Mouse (Mus musculus) MEL (cell line): ENCODE results near the gene Secisbp2l. TPM values are rescaled to one million over a fixed set of nuclear protein-coding genes. Genes with fewer than 3 reads are reported as not detected.

ENCODE experiments used
- DNase-seq: peaks from one replicate; pipeline ENCODE4 v3.0.0; 2011; ENCODE audit warnings: low read depth, low spot score
- H3K27ac ChIP-seq: 2 replicates; pipeline ENCODE4 v1.5.1; 2012; ENCODE audit warnings: low read depth, mild to moderate bottlenecking, control low read depth, low read length, moderate library complexity; ENCODE audit not compliant: control insufficient read depth
- H3K27me3 ChIP-seq, 2 experiments: fragments of 150-350 bp in 1 of 2; sonication (generic) in 1 of 2; 2 replicates each; pipeline ENCODE4 v1.6.1; 2012; ENCODE audit warnings: low read length in 2 of 2, mild to moderate bottlenecking in 2 of 2, improper control_type of control experiment in 1 of 2, moderate library complexity in 1 of 2; ENCODE audit not compliant: insufficient read depth in 2 of 2, control insufficient read depth in 1 of 2
- H3K36me3 ChIP-seq, 2 experiments: 2 replicates each; pipeline ENCODE4 v1.6.1; 2012 to 2014; ENCODE audit warnings: low read length in 2 of 2, improper control_type of control experiment in 1 of 2, inconsistent platforms in 1 of 2, mild to moderate bottlenecking in 1 of 2; ENCODE audit not compliant: insufficient read depth in 2 of 2, control insufficient read depth in 1 of 2
- H3K4me1 ChIP-seq, 2 experiments: fragments of 150-350 bp in 1 of 2; sonication (generic) in 1 of 2; 2 replicates each; pipeline ENCODE4 v1.6.1; 2012; ENCODE audit warnings: low read length in 2 of 2, improper control_type of control experiment in 1 of 2, mild to moderate bottlenecking in 1 of 2; ENCODE audit not compliant: insufficient read depth in 2 of 2, control insufficient read depth in 1 of 2
- H3K4me3 ChIP-seq, 2 experiments: fragments of 150-350 bp in 1 of 2; sonication (generic) in 1 of 2; 2 replicates each; pipeline ENCODE4 v1.5.1; 2012; ENCODE audit warnings: low read depth in 2 of 2, low read length in 2 of 2, mild to moderate bottlenecking in 2 of 2, moderate library complexity in 2 of 2, control low read depth in 1 of 2, improper control_type of control experiment in 1 of 2; ENCODE audit not compliant: control insufficient read depth in 1 of 2, insufficient read depth in 1 of 2
- H3K79me2 ChIP-seq: 2 replicates; pipeline ENCODE4 v1.6.1; 2012; ENCODE audit warnings: mild to moderate bottlenecking, low read length, moderate library complexity; ENCODE audit not compliant: control insufficient read depth, poor library complexity, insufficient read depth
- H3K9ac ChIP-seq: 2 replicates; pipeline ENCODE4 v1.6.1; 2012; ENCODE audit warnings: low read depth, mild to moderate bottlenecking, control low read depth, low read length, moderate library complexity; ENCODE audit not compliant: control insufficient read depth, poor library complexity, severe bottlenecking
- H3K9me3 ChIP-seq: fragments of 150-350 bp; sonication (generic); replicated peaks from 2 replicates; pipeline ENCODE4 v1.6.1; 2012; ENCODE audit warnings: mild to moderate bottlenecking, low read length, improper control_type of control experiment, moderate library complexity; ENCODE audit not compliant: insufficient read depth
- CHD1 ChIP-seq: IDR thresholded peaks from 2 replicates; pipeline ENCODE4 v1.6.1; 2012; ENCODE audit warnings: low read depth, mild to moderate bottlenecking, inconsistent platforms, low read length, improper control_type of control experiment
- E2F4 ChIP-seq: IDR thresholded peaks from 2 replicates; pipeline ENCODE4 v1.6.1; 2011; ENCODE audit warnings: low read depth, low read length, improper control_type of control experiment, borderline replicate concordance
- GABPA ChIP-seq: IDR thresholded peaks from 2 replicates; pipeline ENCODE4 v1.6.1; 2012; ENCODE audit warnings: low read depth, mild to moderate bottlenecking, inconsistent platforms, low read length, improper control_type of control experiment, moderate library complexity
- GATA1 ChIP-seq: IDR thresholded peaks from 2 replicates; pipeline ENCODE4 v1.6.1; 2011; ENCODE audit warnings: low read depth, low read length, improper control_type of control experiment
- KAT2A ChIP-seq: conservative IDR thresholded peaks from 2 replicates; pipeline ENCODE4 v1.6.1; 2012; ENCODE audit warnings: low read depth, low read length, improper control_type of control experiment, inconsistent platforms
- MXI1 ChIP-seq: IDR thresholded peaks from 2 replicates; pipeline ENCODE4 v1.6.1; 2011; ENCODE audit warnings: mild to moderate bottlenecking, low read depth, low read length, improper control_type of control experiment
- NRF1 ChIP-seq: IDR thresholded peaks from 2 replicates; pipeline ENCODE4 v1.6.1; 2014; ENCODE audit warnings: low read depth, mild to moderate bottlenecking, inconsistent platforms, low read length, improper control_type of control experiment, moderate library complexity; ENCODE audit not compliant: poor library complexity, insufficient read depth, severe bottlenecking
- POLR2A ChIP-seq, 2 experiments: IDR thresholded peaks; 2 replicates each; pipeline ENCODE4 v1.6.1; 2011 to 2012; ENCODE audit warnings: low read length in 2 of 2, mild to moderate bottlenecking in 2 of 2, control low read depth in 1 of 2, improper control_type of control experiment in 1 of 2, low read depth in 1 of 2, moderate library complexity in 1 of 2; ENCODE audit not compliant: control insufficient read depth in 1 of 2, insufficient read depth in 1 of 2, poor library complexity in 1 of 2
- POLR2AphosphoS5 ChIP-seq: IDR thresholded peaks from 2 replicates; pipeline ENCODE4 v1.6.1; 2012; ENCODE audit warnings: low read depth, borderline replicate concordance, mild to moderate bottlenecking, inconsistent platforms, low read length, moderate library complexity, mixed read lengths
- RCOR1 ChIP-seq: IDR thresholded peaks from 2 replicates; pipeline ENCODE4 v1.6.1; 2012; ENCODE audit warnings: low read depth, mild to moderate bottlenecking, inconsistent platforms, low read length, improper control_type of control experiment
- SIN3A ChIP-seq: IDR thresholded peaks from 2 replicates; pipeline ENCODE4 v1.6.1; 2012; ENCODE audit warnings: low read length, improper control_type of control experiment, inconsistent platforms
- TBP ChIP-seq: IDR thresholded peaks from 2 replicates; pipeline ENCODE4 v1.8.0; 2011; ENCODE audit warnings: low read depth, low read length, improper control_type of control experiment
- TCF12 ChIP-seq: IDR thresholded peaks from 2 replicates; pipeline ENCODE4 v1.6.1; 2014; ENCODE audit warnings: low read depth, mild to moderate bottlenecking, inconsistent platforms, low read length, improper control_type of control experiment, moderate library complexity
- USF1 ChIP-seq: IDR thresholded peaks from 2 replicates; pipeline ENCODE4 v1.6.1; 2014; ENCODE audit warnings: low read depth, mild to moderate bottlenecking, inconsistent platforms, low read length, improper control_type of control experiment, moderate library complexity
- USF2 ChIP-seq, 2 experiments: IDR thresholded peaks; 2 replicates each; pipeline ENCODE4 v1.6.1; 2011 to 2012; ENCODE audit warnings: improper control_type of control experiment in 2 of 2, low read length in 2 of 2, borderline replicate concordance in 1 of 2, inconsistent platforms in 1 of 2, low read depth in 1 of 2, mild to moderate bottlenecking in 1 of 2; ENCODE audit not compliant: insufficient read depth in 1 of 2
- ZC3H11A ChIP-seq: IDR thresholded peaks from 2 replicates; pipeline ENCODE4 v1.6.1; 2012; ENCODE audit warnings: low read depth, mild to moderate bottlenecking, inconsistent platforms, low read length, improper control_type of control experiment
- ZKSCAN1 ChIP-seq: IDR thresholded peaks from 2 replicates; pipeline ENCODE4 v1.6.1; 2012; ENCODE audit warnings: low read depth, mild to moderate bottlenecking, inconsistent platforms, low read length, improper control_type of control experiment, moderate library complexity
- polyA plus RNA-seq, 2 experiments: library from polyadenylated mRNA; stranded (reverse) in 1 of 2; unstranded in 1 of 2; fragments of >175 nt in 1 of 2; fragments of >200 nt in 1 of 2; gene quantifications; 2 replicates each; pipeline versions ENCODE4 v1.2.1 to v1.2.4; 2012; ENCODE audit warnings: low replicate concordance in 2 of 2, low read depth in 1 of 2; ENCODE audit not compliant: insufficient read length in 2 of 2, insufficient read depth in 1 of 2, missing spikeins in 1 of 2
- total RNA-seq: library from RNA; depleted of rRNA; stranded (reverse); fragments of 300-350 nt; gene quantifications from 2 replicates; pipeline ENCODE4 v1.2.3, GENCODE M21; 2012; rRNA removed

Gene Secisbp2l
- total and polyA plus RNA-seq, 3 experiments: 7.6 to 10.9 TPM; not detected in 1

DNA sequence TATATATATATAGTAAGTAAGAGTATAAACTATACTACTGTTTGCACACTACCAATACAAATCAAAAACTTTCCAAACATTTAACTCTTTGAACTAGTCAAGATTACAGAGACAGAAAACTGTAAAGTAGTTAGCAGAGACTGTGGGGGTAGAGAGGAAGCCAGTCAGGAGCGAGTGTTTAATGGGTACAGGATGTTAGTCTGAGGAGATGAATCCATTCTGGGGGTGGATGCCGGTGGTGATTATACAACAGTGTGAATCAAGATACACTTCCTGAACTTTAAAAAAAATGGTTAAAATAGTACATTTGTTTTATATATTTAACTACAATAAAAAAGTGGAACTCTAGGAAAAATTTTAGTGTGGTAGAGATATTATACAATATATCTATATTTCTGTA is 90.7 kb downstream of the Secisbp2l start:
- Histone ChIP-seq H3K27ac (no peak overlapping the region), H3K27me3 (peaks cover 0 to 1% of the 10 kb centered on the region in 2 experiments; a peak in 3 of 4 replicates), H3K9ac (no peak overlapping the region), H3K4me1 (no peaks in the 10 kb centered on the region), H3K79me2 (no peaks in the 10 kb centered on the region), H3K4me3 (no peak overlapping the region), H3K9me3 (no peaks in the 10 kb centered on the region), H3K36me3 (no peaks in the 10 kb centered on the region)
- no peak for DNase-seq
- no peak for TF ChIP-seq RCOR1
- no peak for TF ChIP-seq USF1
- no peak for TF ChIP-seq GABPA
- TF ChIP-seq ZC3H11A: no peak
- no peak for TF ChIP-seq POLR2AphosphoS5
- no peak for TF ChIP-seq CHD1
- no peak for TF ChIP-seq KAT2A
- no peak for TF ChIP-seq MXI1
- TF ChIP-seq SIN3A: no peak
- TF ChIP-seq NRF1: no peak
- no peak for TF ChIP-seq ZKSCAN1
- TF ChIP-seq POLR2A (IDR thresholded peaks at IDR 0.05; ENCODE audit: control insufficient read depth in 1 of 2, insufficient read depth in 1 of 2, low read depth in 1 of 2, low read length in 2 of 2, poor library complexity in 1 of 2): no peak
- TF ChIP-seq TCF12: no peak
- TF ChIP-seq E2F4: no peak
- TF ChIP-seq USF2 (IDR thresholded peaks at IDR 0.05; ENCODE audit: borderline replicate concordance in 1 of 2, insufficient read depth in 1 of 2, low read depth in 1 of 2, low read length in 2 of 2): no peak
- TF ChIP-seq GATA1: no peak
- no peak for TF ChIP-seq TBP

Other genes with a start within 250 kb of the Secisbp2l start
- 11.7 and 13.9 TPM in 2 replicates for gene Cep152, start 157.8 kb downstream of the Secisbp2l start, total RNA-seq
- 10 to 100 TPM in 1 of 2 experiments, not detected in 1; 14.1 TPM for gene Cep152, start 157.8 kb downstream of the Secisbp2l start, polyA plus RNA-seq
- gene Eid1, start 109.8 kb downstream of the Secisbp2l start, total RNA-seq: 16.4 and 16.6 TPM in 2 replicates
- 10 to 100 TPM in 1 of 2 experiments, not detected in 1; 33.9 TPM for gene Eid1, start 109.8 kb downstream of the Secisbp2l start, polyA plus RNA-seq
- gene Shc4, start 58.7 kb downstream of the Secisbp2l start, total RNA-seq: 1.1 and 1.3 TPM in 2 replicates
- gene Shc4, start 58.7 kb downstream of the Secisbp2l start, polyA plus RNA-seq: under 1 TPM in 1 of 2 experiments, not detected in 1; 0.38 TPM
- gene Galk2, start 76.2 kb upstream of the Secisbp2l start, total RNA-seq: 0.08 and 0.20 TPM in 2 replicates
- gene Galk2, start 76.2 kb upstream of the Secisbp2l start, polyA plus RNA-seq: under 1 TPM in 1 of 2 experiments, not detected in 1; 0.29 TPM
- gene Cops2, start 76.3 kb upstream of the Secisbp2l start, total RNA-seq: 66.2 and 77.1 TPM in 2 replicates
- gene Cops2, start 76.3 kb upstream of the Secisbp2l start, polyA plus RNA-seq: 100 to 1,000 TPM in 1 of 2 experiments, 10 to 100 TPM in 1; 65.3 to 131 TPM